17 mouse cellular contexts compared by ENCODE assay signal in genomic region chr8:83036521-83037166, GRCm38 (mm10).
DNase-seq lines count a peak whose midpoint lies in the region; ATAC-seq and TF ChIP-seq lines count a peak whose summit lies in the region.
"Had no signal": no experiment of that assay in that cellular context is flagged by ENCODE, and none has a peak within 500 bp of the region (broad histone marks: within the 10 kb centered on the region; RNA-seq: fewer than 3 reads in every experiment).

No protein-coding gene starts in this region.

- H3K9me3 ChIP-seq in kidney, embryonic 14.5 days (ENCODE audit: control insufficient read depth, low read length) = no peaks in the 10 kb centered on the region
- peaks cover 7% of the 10 kb centered on the region for H3K9me3 ChIP-seq in E14TG2a.4 (ENCODE audit: low read length)
- H3K9me3 ChIP-seq in ES-Bruce4 (replicated peaks; ENCODE audit: control insufficient read depth, insufficient read depth, low read length, poor library complexity, severe bottlenecking) = no peaks in the 10 kb centered on the region
- H3K9me3 ChIP-seq: embryonic facial prominence, embryonic 13.5 days; G1E; heart, embryonic 15.5 days; limb, embryonic 15.5 days had no signal

- H3K4me3 ChIP-seq in kidney, embryonic 14.5 days (ENCODE audit: low read length) = no peak overlapping the region
- H3K4me3 ChIP-seq in E14TG2a.4 (replicated peaks; ENCODE audit: low read length) (0 out of 2 replicates have a peak overlapping the region, but pooled peaks have one; percentile 10), ES-Bruce4 (ENCODE audit: low read depth, low read length) (no peak overlapping the region)
- H3K4me3 ChIP-seq: embryonic facial prominence, embryonic 13.5 days; heart, embryonic 15.5 days; limb, embryonic 15.5 days; megakaryocyte, embryonic 14.5 days had no signal

- no peak overlapping the region for H3K27ac ChIP-seq in kidney, embryonic 14.5 days (ENCODE audit: low read depth, low read length)
- no peak overlapping the region for H3K27ac ChIP-seq in ES-Bruce4 (ENCODE audit: insufficient read depth, low read length)
- H3K27ac ChIP-seq: embryonic facial prominence, embryonic 13.5 days; heart, embryonic 15.5 days; limb, embryonic 15.5 days had no signal

- no peak; the same call in 1 of the 2 replicates for ATAC-seq in kidney, embryonic 14.5 days (ENCODE audit: low FRiP score, low TSS enrichment)
- ATAC-seq: forebrain, postnatal 0 days had no signal

- TF ChIP-seq EP300 in ES-Bruce4 (IDR thresholded peaks at IDR 0.05; ENCODE audit: insufficient read depth, low read depth, low read length) = peak; percentile 92

- no peak overlapping the region for H3K9ac ChIP-seq in kidney, embryonic 14.5 days (ENCODE audit: low read depth, low read length)
- no peak overlapping the region for H3K9ac ChIP-seq in ES-Bruce4 (ENCODE audit: low read depth, poor library complexity, severe bottlenecking)
- H3K9ac ChIP-seq: embryonic facial prominence, embryonic 13.5 days; forebrain, postnatal 0 days; heart, embryonic 15.5 days; limb, embryonic 15.5 days had no signal

- DNase-seq in kidney, postnatal 14 days = peak; percentile 34
- DNase-seq in gastrocnemius, postnatal 14 days = peak; percentile 45
- DNase-seq in right cerebral cortex, postnatal 10 days (ENCODE audit: low spot score in 2 of 2) = no peak
- DNase-seq in adrenal gland, postnatal 25 days = no peak
- DNase-seq in ovary, adult 18-20 months (ENCODE audit: low spot score) = no peak
- DNase-seq: adrenal gland, adult 2 months; cerebellum, adult 11-12 months; forebrain, postnatal 0 days; kidney, adult 11 months had no signal

- H3K36me3 ChIP-seq in kidney, embryonic 14.5 days (ENCODE audit: control insufficient read depth, insufficient read depth, low read length) = 0 out of 2 replicates have a peak, but pooled peaks cover 7% of the 10 kb centered on the region
- H3K36me3 ChIP-seq in E14TG2a.4 (ENCODE audit: insufficient read depth, low read length) (no peaks in the 10 kb centered on the region), ES-Bruce4 (ENCODE audit: control insufficient read depth, insufficient read depth, low read length, poor library complexity, severe bottlenecking) (no peaks in the 10 kb centered on the region)
- H3K36me3 ChIP-seq: embryonic facial prominence, embryonic 13.5 days; G1E; heart, embryonic 15.5 days; limb, embryonic 15.5 days had no signal

- no peaks in the 10 kb centered on the region for H3K4me1 ChIP-seq in kidney, embryonic 14.5 days (ENCODE audit: control insufficient read depth, insufficient read depth, low read length)
- H3K4me1 ChIP-seq in E14TG2a.4 (replicated peaks; ENCODE audit: low read depth, low read length) (peaks cover 27% of the 10 kb centered on the region), ES-Bruce4 (ENCODE audit: control insufficient read depth, insufficient read depth, low read length) (peaks cover 3% of the 10 kb centered on the region)
- H3K4me1 ChIP-seq: embryonic facial prominence, embryonic 13.5 days; limb, embryonic 15.5 days had no signal

- TF ChIP-seq POLR2A in ES-Bruce4 (IDR thresholded peaks at IDR 0.05; ENCODE audit: insufficient read depth, low read length) = no peak

- 42% methylated on average over 3 of the region's 3 CpGs for WGBS in kidney, embryonic 14.5 days

- H3K27me3 ChIP-seq in kidney, embryonic 14.5 days (ENCODE audit: control insufficient read depth, insufficient read depth, low read length) = no peaks in the 10 kb centered on the region
- H3K27me3 ChIP-seq in E14TG2a.4 (ENCODE audit: insufficient read depth, low read length) (no peaks in the 10 kb centered on the region; the same call in 1 of the 2 replicates), ES-Bruce4 (ENCODE audit: control insufficient read depth, insufficient read depth, low read length, poor library complexity, severe bottlenecking) (no peaks in the 10 kb centered on the region)
- H3K27me3 ChIP-seq: embryonic facial prominence, embryonic 13.5 days; heart, embryonic 15.5 days; limb, embryonic 15.5 days; megakaryocyte, embryonic 14.5 days had no signal

- TF ChIP-seq CTCF in E14TG2a.4 (conservative IDR thresholded peaks at IDR 0.05; ENCODE audit: low read length) = no peak
- no peak for TF ChIP-seq CTCF in ES-Bruce4 (IDR thresholded peaks at IDR 0.05; ENCODE audit: low read depth, low read length)

- intact Hi-C loops in gastrocnemius, postnatal 14 days (cut with DNase I; ENCODE audit: low total_unique reads) = no loop called here

- H3K4me2 ChIP-seq in kidney, embryonic 14.5 days (replicated peaks; ENCODE audit: low read depth, low read length) = no peak overlapping the region
- H3K4me2 ChIP-seq: embryonic facial prominence, embryonic 13.5 days; heart, embryonic 15.5 days; limb, embryonic 15.5 days had no signal

Comparison
In these comparisons a context has a peak if more than half of its experiments do, and no peak if none do; other contexts are left out.
1. DNase-seq: peak in kidney, postnatal 14 days (single experiment) and gastrocnemius, postnatal 14 days (single experiment); none in right cerebral cortex, postnatal 10 days (0 of 2), adrenal gland, postnatal 25 days (single experiment) and ovary, adult 18-20 months (single experiment).